Mouse (Mus musculus): ENCODE measurements around the gene Nek10.

- no peak for TF ChIP-seq GATA1 (IDR thresholded peaks at IDR 0.05; ENCODE audit: borderline replicate concordance, low read length)
- no peak for TF ChIP-seq FLI1 (IDR thresholded peaks at IDR 0.05; ENCODE audit: low read length)
Observed at GRCm38 (mm10) chr14:14945930-14946329, 142.7 kb downstream of the Nek10 start.

Measured in megakaryocyte, embryonic 14.5 days (primary cell).